Mouse (Mus musculus) heart, embryonic 15.5 days (tissue): ENCODE measurements around the gene Med23. TPM values are rescaled to one million over a fixed set of nuclear protein-coding genes. Genes with fewer than 3 reads are reported as not detected.

Source experiments
- ATAC-seq: fragments of 200-750 bp; cut with Nextera tagmentation; replicated peaks from 2 replicates; pipeline ENCODE4 v1.8.0; 2017; ENCODE audit warnings: low read depth, moderate TSS enrichment; ENCODE audit not compliant: insufficient number of reproducible peaks, insufficient read depth, low FRiP score
- H3K27ac ChIP-seq: fragments of 300-500 bp; sonication (generic); 2 replicates; pipeline ENCODE4 v1.5.1; 2015; ENCODE audit warnings: mild to moderate bottlenecking, inconsistent platforms
- H3K27me3 ChIP-seq: fragments of 300-500 bp; sonication (generic); 2 replicates; pipeline ENCODE4 v1.6.1; 2015; ENCODE audit warnings: inconsistent platforms
- H3K36me3 ChIP-seq: fragments of 300-500 bp; sonication (generic); 2 replicates; pipeline ENCODE4 v1.6.1; 2015; ENCODE audit warnings: mild to moderate bottlenecking, inconsistent platforms
- H3K4me1 ChIP-seq: fragments of 300-500 bp; sonication (generic); replicated peaks from 2 replicates; pipeline ENCODE4 v1.6.1; 2015; ENCODE audit warnings: inconsistent platforms
- H3K4me2 ChIP-seq: fragments of 300-500 bp; sonication (generic); 2 replicates; pipeline ENCODE4 v1.6.1; 2015; ENCODE audit warnings: inconsistent platforms, mild to moderate bottlenecking, moderate library complexity
- H3K4me3 ChIP-seq: fragments of 300-500 bp; sonication (generic); 2 replicates; pipeline ENCODE4 v1.5.1; 2015; ENCODE audit warnings: mild to moderate bottlenecking, inconsistent platforms
- H3K9ac ChIP-seq: fragments of 300-500 bp; sonication (generic); 2 replicates; pipeline ENCODE4 v1.6.1; 2015; ENCODE audit warnings: mild to moderate bottlenecking, inconsistent platforms
- H3K9me3 ChIP-seq: fragments of 300-500 bp; sonication (generic); replicated peaks from 2 replicates; pipeline ENCODE4 v1.6.1; 2016; ENCODE audit warnings: inconsistent platforms
- WGBS: fragments of 180-500 bp; shearing (Covaris S2); methylation state at CpG from one replicate; pipeline ENCODE4 v1.1.7; 2015; ENCODE audit warnings: mixed read lengths; 5-methylcytosine and 5-hydroxymethylcytosine counted together
- polyA plus RNA-seq: library from polyadenylated mRNA; unstranded; fragments of >200 nt; fragmentation: Nextera tagmentation; extraction: Ambion mirVana; gene quantifications from 2 replicates; pipeline ENCODE4 v1.2.1, GENCODE M21; 2015

Med23 gene
- polyA plus RNA-seq, 1 experiment from 2014 or later = 12.4 TPM

GRCm38 (mm10) chr10:24930143-24930542 lies 60.4 kb downstream of the Med23 start:
- no peak overlapping the region for H3K27ac ChIP-seq
- WGBS = 68% methylated on average over 6 of the region's 6 CpGs
- H3K9me3 ChIP-seq = no peaks in the 10 kb centered on the region
- H3K4me1 ChIP-seq = peaks cover 11% of the 10 kb centered on the region
- no peaks in the 10 kb centered on the region for H3K27me3 ChIP-seq
- no peak overlapping the region for H3K4me2 ChIP-seq
- H3K9ac ChIP-seq = no peak overlapping the region
- no peak overlapping the region for H3K4me3 ChIP-seq
- no peaks in the 10 kb centered on the region for H3K36me3 ChIP-seq
- no peak for ATAC-seq

DNA sequence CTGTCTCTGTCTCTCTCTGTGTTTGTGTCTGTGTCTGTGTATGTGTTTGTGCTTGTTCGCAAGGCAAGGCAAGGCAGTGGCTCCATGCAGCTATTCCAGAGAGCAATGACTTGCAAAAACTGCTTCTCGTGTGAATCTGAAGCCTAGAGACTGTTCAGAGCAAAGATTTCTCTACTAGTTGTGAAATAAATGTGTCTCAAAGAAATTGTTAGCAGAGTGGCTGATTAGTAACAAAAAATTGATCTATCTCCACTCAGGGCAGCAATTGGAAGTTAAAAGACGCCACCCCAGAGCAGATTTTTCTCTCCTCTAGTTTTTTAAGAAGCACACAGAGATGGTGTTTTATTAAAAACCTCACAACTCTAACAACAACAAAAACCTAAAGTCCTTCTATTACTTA lies 78.1 kb downstream of the Med23 start:
- no peak overlapping the region for H3K4me2 ChIP-seq
- H3K9me3 ChIP-seq = no peaks in the 10 kb centered on the region
- no peak overlapping the region for H3K4me3 ChIP-seq
- H3K9ac ChIP-seq = no peak overlapping the region
- 72% methylated on average over 3 of the region's 3 CpGs for WGBS
- no peaks in the 10 kb centered on the region for H3K36me3 ChIP-seq
- H3K27ac ChIP-seq = no peak overlapping the region
- ATAC-seq = no peak
- 0 out of 2 replicates have a peak, but pooled peaks cover 5% of the 10 kb centered on the region for H3K4me1 ChIP-seq
- H3K27me3 ChIP-seq = no peaks in the 10 kb centered on the region

- Histone ChIP-seq H3K4me1 (0 out of 2 replicates have a peak, but pooled peaks cover 5% of the 10 kb centered on the region), H3K4me3 (no peak overlapping the region), H3K27me3 (no peaks in the 10 kb centered on the region), H3K27ac (no peak overlapping the region), H3K4me2 (no peak overlapping the region), H3K9me3 (no peaks in the 10 kb centered on the region), H3K9ac (no peak overlapping the region), H3K36me3 (no peaks in the 10 kb centered on the region)
- no peak for ATAC-seq
- 69% methylated on average over 8 of the region's 8 CpGs for WGBS
Observed at GRCm38 (mm10) chr10:24948278-24948677, 78.5 kb downstream of the Med23 start.

DNA sequence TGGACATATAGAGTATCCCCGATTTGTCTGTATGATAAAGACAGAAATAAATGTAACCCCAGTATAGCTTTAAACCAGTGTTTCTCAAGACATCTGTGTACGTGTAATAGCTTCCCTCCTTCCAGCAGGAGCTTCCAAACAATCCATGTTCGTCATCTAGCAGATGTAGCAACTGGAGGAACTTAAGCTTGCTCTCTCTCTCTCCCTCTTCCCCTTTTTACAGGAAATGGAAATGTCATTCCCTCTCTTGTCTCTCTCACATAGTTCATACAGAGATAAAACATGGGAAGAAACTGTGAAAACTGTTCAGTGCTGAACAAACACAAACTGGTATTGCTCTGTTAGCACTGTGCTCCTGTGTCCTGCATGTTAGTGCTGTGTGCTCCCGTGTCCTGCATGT lies 80.4 kb downstream of the Med23 start:
- no peak overlapping the region for H3K4me3 ChIP-seq
- ATAC-seq = no peak
- WGBS = 64% methylated on average over 4 of the region's 4 CpGs

DNA sequence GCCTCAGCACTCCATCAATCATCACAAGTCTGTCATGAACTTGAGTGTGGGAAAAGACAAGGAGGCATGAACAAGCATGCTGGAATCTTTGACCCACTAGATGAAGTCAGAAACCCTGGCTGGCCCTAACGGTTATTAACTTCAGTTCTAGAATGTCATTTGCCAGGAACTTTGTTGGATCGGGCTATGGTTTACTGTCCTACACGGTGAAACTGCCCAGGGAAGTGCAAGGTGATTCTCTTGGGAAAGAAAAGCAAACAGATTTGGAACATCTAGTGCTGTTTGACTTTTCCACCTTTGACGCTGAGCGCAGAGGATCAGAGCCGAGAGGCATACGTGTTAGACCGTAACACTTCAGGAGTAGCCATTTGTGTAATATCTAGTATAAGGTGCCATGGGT lies 81.8 kb downstream of the Med23 start:
- Histone ChIP-seq H3K4me1 (0 out of 2 replicates have a peak, but pooled peaks cover 5% of the 10 kb centered on the region), H3K27ac (no peak overlapping the region), H3K36me3 (no peaks in the 10 kb centered on the region), H3K4me2 (no peak overlapping the region), H3K27me3 (no peaks in the 10 kb centered on the region), H3K4me3 (no peak overlapping the region), H3K9me3 (no peaks in the 10 kb centered on the region), H3K9ac (no peak overlapping the region)
- no peak for ATAC-seq
- WGBS = 76% methylated on average over 8 of the region's 8 CpGs

More for the DNA sequence above, 80.4 kb downstream of the Med23 start:
- Histone ChIP-seq H3K4me1 (0 out of 2 replicates have a peak, but pooled peaks cover 5% of the 10 kb centered on the region), H3K27ac (no peak overlapping the region), H3K9ac (no peak overlapping the region), H3K4me2 (no peak overlapping the region), H3K9me3 (no peaks in the 10 kb centered on the region), H3K36me3 (no peaks in the 10 kb centered on the region), H3K27me3 (no peaks in the 10 kb centered on the region)

DNA sequence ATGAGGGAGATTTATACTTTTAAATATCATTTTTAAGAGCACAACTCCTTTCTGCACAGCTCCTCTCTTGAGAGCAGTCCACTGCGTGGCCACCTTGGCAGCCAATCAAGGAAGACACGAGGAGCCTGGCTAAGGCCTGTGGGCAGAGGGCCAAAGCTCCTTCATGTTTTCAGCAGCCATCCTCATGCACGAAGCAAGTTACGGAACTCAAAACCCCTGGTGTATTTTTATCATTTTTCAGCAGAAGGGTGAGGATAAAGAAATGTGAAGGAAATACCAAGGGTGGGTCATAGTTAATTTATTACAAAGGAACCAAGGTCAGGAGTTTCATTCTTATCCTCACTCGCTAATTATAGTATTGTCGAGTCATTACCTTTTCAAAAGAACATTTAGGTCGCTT lies 82.8 kb downstream of the Med23 start:
- 0 out of 2 replicates have a peak, but pooled peaks cover 8% of the 10 kb centered on the region for H3K27me3 ChIP-seq
- H3K9ac ChIP-seq = no peak overlapping the region
- 0 out of 2 replicates have a peak, but pooled peaks cover 5% of the 10 kb centered on the region for H3K4me1 ChIP-seq
- no peak overlapping the region for H3K4me3 ChIP-seq
- H3K4me2 ChIP-seq = no peak overlapping the region
- no peaks in the 10 kb centered on the region for H3K36me3 ChIP-seq
- no peaks in the 10 kb centered on the region for H3K9me3 ChIP-seq
- no peak overlapping the region for H3K27ac ChIP-seq
- WGBS = 42% methylated on average over 7 of the region's 7 CpGs
- no peak for ATAC-seq

- no peaks in the 10 kb centered on the region for H3K36me3 ChIP-seq
- no peaks in the 10 kb centered on the region for H3K9me3 ChIP-seq
- H3K27me3 ChIP-seq = 0 out of 2 replicates have a peak, but pooled peaks cover 8% of the 10 kb centered on the region
- H3K9ac ChIP-seq = no peak overlapping the region
- H3K4me1 ChIP-seq = peaks cover 11% of the 10 kb centered on the region
- H3K27ac ChIP-seq = no peak overlapping the region
- no peak overlapping the region for H3K4me3 ChIP-seq
- ATAC-seq = no peak
- WGBS = 74% methylated on average over 6 of the region's 6 CpGs
- H3K4me2 ChIP-seq = no peak overlapping the region
Observed at GRCm38 (mm10) chr10:24953876-24954275, 84.1 kb downstream of the Med23 start.

DNA sequence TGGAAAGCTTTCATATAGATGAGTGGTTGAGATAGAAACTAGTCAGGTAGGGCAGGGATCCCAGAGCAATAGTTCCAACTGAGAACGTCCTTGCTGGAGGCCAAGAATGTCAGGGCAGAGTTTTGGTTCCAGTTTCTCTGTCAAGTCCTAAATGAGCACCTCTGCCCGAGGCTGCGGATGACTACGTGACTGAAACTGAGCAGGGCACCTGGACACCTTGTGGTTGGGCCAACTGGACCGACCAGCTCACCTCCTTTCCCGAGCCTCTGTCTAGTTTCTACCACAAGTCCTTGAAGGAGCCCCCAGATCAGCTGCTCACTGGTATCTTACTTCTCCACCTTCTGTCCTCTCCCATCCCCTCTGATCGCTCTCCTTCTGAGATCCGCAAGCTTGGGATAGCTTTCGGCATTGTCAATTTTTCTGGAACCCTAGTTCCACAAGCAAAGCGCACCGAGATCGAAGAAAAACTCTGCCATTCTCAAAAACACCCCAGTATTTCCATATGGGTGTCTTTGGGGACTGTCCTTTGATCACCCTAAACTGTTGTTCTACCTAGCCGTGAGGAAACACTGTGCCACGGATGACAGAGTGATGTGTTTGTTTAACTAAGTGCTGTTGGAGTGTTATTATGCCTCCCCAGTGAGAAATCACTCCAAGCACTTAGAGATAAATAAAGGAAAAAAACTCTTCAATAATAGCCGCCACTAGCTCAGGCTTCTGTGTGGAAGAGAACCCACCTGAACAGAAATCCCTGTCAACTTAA lies 88.7 kb downstream of the Med23 start:
- Histone ChIP-seq H3K4me3 (peak overlapping the region; percentile 19), H3K9me3 (no peaks in the 10 kb centered on the region), H3K9ac (no peak overlapping the region), H3K27ac (no peak overlapping the region), H3K27me3 (peaks cover 19% of the 10 kb centered on the region), H3K36me3 (no peaks in the 10 kb centered on the region), H3K4me1 (peaks cover 13% of the 10 kb centered on the region), H3K4me2 (peak overlapping the region; percentile 53)
- WGBS = 49% methylated on average over 15 of the region's 15 CpGs
- no peak for ATAC-seq

- H3K36me3 ChIP-seq = no peaks in the 10 kb centered on the region
- no peaks in the 10 kb centered on the region for H3K9me3 ChIP-seq
- H3K27me3 ChIP-seq = peaks cover 19% of the 10 kb centered on the region
- H3K4me1 ChIP-seq = peaks cover 13% of the 10 kb centered on the region
- peak overlapping the region; percentile 19 for H3K4me3 ChIP-seq
- no peak overlapping the region for H3K27ac ChIP-seq
- ATAC-seq = no peak
- no peak overlapping the region for H3K9ac ChIP-seq
- peak overlapping the region; percentile 53 for H3K4me2 ChIP-seq
- 38% methylated on average over 15 of the region's 15 CpGs for WGBS
Observed at GRCm38 (mm10) chr10:24959043-24959916, 89.5 kb downstream of the Med23 start.

DNA sequence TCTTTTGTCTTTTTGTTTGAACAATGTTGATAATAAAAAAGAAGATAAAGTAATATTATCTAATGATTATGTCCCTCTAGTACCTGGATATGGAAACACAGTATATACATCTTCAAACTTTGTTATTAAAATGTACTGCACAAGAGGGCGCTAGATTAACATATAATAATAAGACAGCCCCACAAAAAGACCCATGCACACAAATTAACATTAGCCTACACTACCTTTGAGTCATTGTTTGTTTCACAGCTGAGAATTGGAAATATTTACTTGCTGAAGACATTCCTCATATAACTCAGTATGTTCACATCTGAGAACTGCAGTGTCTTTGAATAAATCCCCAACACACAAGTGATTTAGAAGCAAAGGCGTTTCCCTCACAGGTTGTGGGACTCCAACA lies 91.3 kb downstream of the Med23 start:
- 43% methylated on average over 2 of the region's 2 CpGs for WGBS
- Histone ChIP-seq H3K27me3 (peaks cover 19% of the 10 kb centered on the region), H3K9me3 (no peaks in the 10 kb centered on the region), H3K36me3 (no peaks in the 10 kb centered on the region), H3K27ac (no peak overlapping the region), H3K9ac (no peak overlapping the region), H3K4me1 (peaks cover 13% of the 10 kb centered on the region), H3K4me3 (no peak overlapping the region), H3K4me2 (no peak overlapping the region)
- ATAC-seq = no peak

DNA sequence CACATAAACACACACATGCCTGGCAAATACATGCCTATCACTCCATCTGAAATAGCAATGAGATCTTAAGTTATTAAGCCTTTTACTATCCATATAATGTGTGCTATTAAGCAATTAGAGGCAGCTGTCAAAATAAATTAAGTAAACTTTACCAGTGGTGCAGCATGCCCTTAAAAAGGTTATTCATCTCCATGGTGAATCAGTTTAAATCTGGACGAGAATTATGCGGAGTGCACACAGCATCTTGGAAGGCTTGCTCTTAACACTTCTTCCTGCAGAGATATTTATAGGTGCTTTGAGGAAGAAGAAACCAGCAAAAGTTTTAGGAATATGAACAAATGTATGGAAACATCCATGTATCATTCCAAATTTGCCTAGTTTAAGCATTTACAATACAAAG lies 92.1 kb downstream of the Med23 start:
- 67% methylated on average over 2 of the region's 2 CpGs for WGBS
- no peak for ATAC-seq
- Histone ChIP-seq H3K9me3 (no peaks in the 10 kb centered on the region), H3K9ac (no peak overlapping the region), H3K36me3 (no peaks in the 10 kb centered on the region), H3K4me1 (peaks cover 13% of the 10 kb centered on the region), H3K4me3 (no peak overlapping the region), H3K27ac (no peak overlapping the region), H3K27me3 (peaks cover 16% of the 10 kb centered on the region), H3K4me2 (no peak overlapping the region)
